Mouse (Mus musculus): Measurements from ENCODE around the gene Lrrc74a. TPM values are rescaled to one million over a fixed set of nuclear protein-coding genes. Genes with fewer than 3 reads are reported as not detected.
A peak's percentile ranks its signal among the peaks of the same experiment; 100 is the strongest.

Gene Lrrc74a
- total RNA-seq, 2 experiments from 2014 or later: not detected

GRCm38 (mm10) chr12:86719961-86720639 is 14.1 kb upstream of the Lrrc74a start:
- DNase-seq (ENCODE audit: low spot score in 2 of 2): no peak

GRCm38 (mm10) chr12:86721453-86721852 is 12.7 kb upstream of the Lrrc74a start:
- DNase-seq (ENCODE audit: low spot score in 2 of 2): no peak

- DNase-seq (ENCODE audit: low spot score in 2 of 2): no peak
These were observed 9.9 kb upstream of the Lrrc74a start for GRCm38 (mm10) chr12:86724300-86724699.

GRCm38 (mm10) chr12:86725706-86726105 is 8.5 kb upstream of the Lrrc74a start:
- no peak for DNase-seq (ENCODE audit: low spot score in 2 of 2)

GRCm38 (mm10) chr12:86726120-86726640 is 8.0 kb upstream of the Lrrc74a start, which contains the start of gene Angel1:
Gene Angel1 (minus strand): TSS chr12:86726460.
- DNase-seq (ENCODE audit: low spot score in 2 of 2): peak; percentile 97

- DNase-seq (ENCODE audit: low spot score in 2 of 2): no peak
These were observed 26.9 kb downstream of the Lrrc74a start for GRCm38 (mm10) chr12:86761036-86761435.

- DNase-seq (ENCODE audit: low spot score in 2 of 2): no peak
These were observed 29.9 kb downstream of the Lrrc74a start for GRCm38 (mm10) chr12:86764060-86764459.

- no peak for DNase-seq (ENCODE audit: low spot score in 2 of 2)
These were observed 32.3 kb downstream of the Lrrc74a start for GRCm38 (mm10) chr12:86766467-86766866.

GRCm38 (mm10) chr12:86767868-86768631 is 33.9 kb downstream of the Lrrc74a start:
- peak; percentile 45 to 48 for DNase-seq (ENCODE audit: low spot score in 2 of 2)

GRCm38 (mm10) chr12:86768986-86769580 is 34.9 kb downstream of the Lrrc74a start:
- peak; percentile 84 to 85 for DNase-seq (ENCODE audit: low spot score in 2 of 2)

- DNase-seq (ENCODE audit: low spot score in 2 of 2): no peak
These were observed 35.6 kb downstream of the Lrrc74a start for GRCm38 (mm10) chr12:86769819-86770218.

GRCm38 (mm10) chr12:86770261-86770670 is 36.1 kb downstream of the Lrrc74a start:
- DNase-seq (ENCODE audit: low spot score in 2 of 2): peak in 1 of 2 experiments; percentile 48

GRCm38 (mm10) chr12:86770927-86771326 is 36.8 kb downstream of the Lrrc74a start:
- DNase-seq (ENCODE audit: low spot score in 2 of 2): no peak

- DNase-seq (ENCODE audit: low spot score in 2 of 2): peak; percentile 92 to 93
These were observed 37.8 kb downstream of the Lrrc74a start for GRCm38 (mm10) chr12:86771823-86772427.

- no peak for DNase-seq (ENCODE audit: low spot score in 2 of 2)
These were observed 38.4 kb downstream of the Lrrc74a start for GRCm38 (mm10) chr12:86772551-86772950.

GRCm38 (mm10) chr12:86775561-86776280 is 41.6 kb downstream of the Lrrc74a start:
- no peak for DNase-seq (ENCODE audit: low spot score in 2 of 2)

- DNase-seq (ENCODE audit: low spot score in 2 of 2): no peak
These were observed 42.2 kb downstream of the Lrrc74a start for GRCm38 (mm10) chr12:86776341-86776860.

- no peak for DNase-seq (ENCODE audit: low spot score in 2 of 2)
These were observed 44.4 kb downstream of the Lrrc74a start for GRCm38 (mm10) chr12:86778531-86778930.

GRCm38 (mm10) chr12:86779206-86779989 is 45.2 kb downstream of the Lrrc74a start:
- DNase-seq (ENCODE audit: low spot score in 2 of 2): no peak

Measured in adrenal gland, adult 18-20 months (tissue).